Mouse (Mus musculus) intestine, embryonic 16.5 days (tissue): Measurements from ENCODE around the gene Rsph10b. TPM values are rescaled to one million over a fixed set of nuclear protein-coding genes. Genes with fewer than 3 reads are reported as not detected.
A peak's percentile ranks its signal among the peaks of the same experiment; 100 is the strongest.
"Not testable (repeated sequence)": the region's sequence is repeated elsewhere in the genome, so short reads cannot be mapped to it uniquely, and the experiment has no call there.

ENCODE experiments used
- ATAC-seq: fragments of 200-750 bp; cut with Nextera tagmentation; 2 replicates; pipeline ENCODE4 v1.8.0; 2017; ENCODE audit warnings: moderate TSS enrichment, moderate library complexity
- H3K27ac ChIP-seq: fragments of 300-500 bp; sonication (generic); 2 replicates; pipeline ENCODE4 v1.5.1; 2014; ENCODE audit warnings: mild to moderate bottlenecking, low read length
- H3K27me3 ChIP-seq: fragments of 300-500 bp; sonication (generic); replicated peaks from 2 replicates; pipeline ENCODE4 v1.6.1; 2014; ENCODE audit warnings: low read length, control low read depth, mixed read lengths; ENCODE audit not compliant: control insufficient read depth, insufficient read depth
- H3K36me3 ChIP-seq: fragments of 300-500 bp; sonication (generic); 2 replicates; pipeline ENCODE4 v1.6.1; 2014; ENCODE audit warnings: low read length, control low read depth; ENCODE audit not compliant: control insufficient read depth, insufficient read depth
- H3K4me1 ChIP-seq: fragments of 300-500 bp; sonication (generic); 2 replicates; pipeline ENCODE4 v1.6.1; 2014; ENCODE audit warnings: low read length, control low read depth, mixed read lengths; ENCODE audit not compliant: control insufficient read depth, insufficient read depth
- H3K4me2 ChIP-seq: fragments of 300-500 bp; sonication (generic); 2 replicates; pipeline ENCODE4 v1.6.1; 2014; ENCODE audit warnings: low read depth, low read length, control low read depth
- H3K4me3 ChIP-seq: fragments of 300-500 bp; sonication (generic); 2 replicates; pipeline ENCODE4 v1.5.1; 2014; ENCODE audit warnings: mild to moderate bottlenecking, low read length
- H3K9ac ChIP-seq: fragments of 300-500 bp; sonication (generic); 2 replicates; pipeline ENCODE4 v1.6.1; 2014; ENCODE audit warnings: low read depth, low read length
- H3K9me3 ChIP-seq: fragments of 300-500 bp; sonication (generic); 2 replicates; pipeline ENCODE4 v1.6.1; 2016; ENCODE audit warnings: low read length, control low read depth; ENCODE audit not compliant: control insufficient read depth
- WGBS: fragments of 180-500 bp; shearing (Covaris S2); extraction: QIAGEN DNeasy Blood & Tissue Kit; methylation state at CpG from one replicate; pipeline ENCODE4 v1.1.7; 2014; 5-methylcytosine and 5-hydroxymethylcytosine counted together
- polyA plus RNA-seq: library from polyadenylated mRNA; unstranded; fragments of >200 nt; fragmentation: Nextera tagmentation; extraction: Ambion mirVana; gene quantifications from 2 replicates; pipeline ENCODE4 v1.2.1, GENCODE M21; 2015

Rsph10b gene
- polyA plus RNA-seq, 1 experiment from 2014 or later, result 0.22 TPM

DNA sequence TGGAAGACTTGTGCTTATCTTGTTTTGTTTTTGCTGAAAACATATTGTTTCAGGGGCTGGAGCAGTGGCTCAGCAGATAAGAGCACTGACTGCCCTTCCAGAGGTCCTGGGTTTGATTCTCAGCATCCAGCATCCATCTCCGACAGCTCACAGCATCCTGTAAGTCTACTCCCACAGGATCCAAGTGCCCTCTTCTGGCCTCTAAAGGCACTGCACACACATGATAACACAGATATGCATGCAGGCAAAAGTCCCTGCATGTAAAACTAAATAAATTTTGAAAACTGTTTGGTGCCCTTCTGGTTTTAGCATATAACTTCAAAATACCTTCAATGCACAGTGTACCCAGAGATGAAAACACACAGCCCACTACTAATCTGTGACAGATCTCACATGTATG is 66.6 kb downstream of the Rsph10b start:
- Histone ChIP-seq H3K27ac (no peak overlapping the region), H3K4me1 (no peaks in the 10 kb centered on the region), H3K4me2 (no peak overlapping the region), H3K9me3 (no peaks in the 10 kb centered on the region), H3K4me3 (no peak overlapping the region), H3K27me3 (no peaks in the 10 kb centered on the region), H3K9ac (no peak overlapping the region), H3K36me3 (peaks cover 17% of the 10 kb centered on the region)
- WGBS, result 91% methylated on average over 1 of the region's 1 CpGs
- no peak for ATAC-seq

DNA sequence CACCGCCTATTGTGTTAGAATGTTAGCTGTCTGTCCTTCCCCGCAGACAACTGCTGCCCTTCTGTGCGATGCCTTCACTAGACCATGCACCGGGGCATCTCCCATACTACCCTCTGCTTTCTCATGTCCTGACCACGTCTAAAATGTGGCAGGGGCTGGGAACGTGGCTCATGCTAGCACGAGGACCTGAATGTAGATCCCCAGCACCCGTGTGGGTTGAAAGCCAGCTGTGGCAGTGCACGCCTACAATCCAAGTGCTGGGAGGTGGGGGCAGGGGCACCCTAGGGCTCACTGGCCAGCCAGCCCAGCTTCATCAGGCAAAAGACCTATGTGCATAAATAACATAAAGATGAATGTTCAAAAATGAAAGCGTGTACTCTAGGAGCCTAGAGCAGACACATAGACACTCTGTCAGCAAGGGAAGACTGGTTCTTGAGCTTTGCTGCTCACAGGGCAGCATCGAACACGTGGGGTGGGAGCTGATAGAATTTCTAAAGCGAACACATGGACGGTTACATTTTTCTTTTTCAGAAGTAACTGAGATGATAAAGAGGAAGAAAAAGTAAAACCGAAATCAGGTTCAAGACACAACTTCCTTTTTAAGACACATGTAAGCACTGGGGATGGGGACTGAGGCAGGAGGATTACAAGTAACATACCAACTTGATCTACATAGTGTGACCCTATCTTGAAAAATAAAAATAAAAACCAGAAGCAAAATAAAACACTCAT is 69.8 kb downstream of the Rsph10b start:
- ATAC-seq, result no peak
- H3K9me3 ChIP-seq, result no peaks in the 10 kb centered on the region
- no peak overlapping the region for H3K4me3 ChIP-seq
- no peaks in the 10 kb centered on the region for H3K4me1 ChIP-seq
- no peaks in the 10 kb centered on the region for H3K27me3 ChIP-seq
- H3K36me3 ChIP-seq, result peaks cover 14% of the 10 kb centered on the region
- H3K9ac ChIP-seq, result no peak overlapping the region
- H3K27ac ChIP-seq, result no peak overlapping the region
- no peak overlapping the region for H3K4me2 ChIP-seq
- 91% methylated on average over 15 of the region's 15 CpGs for WGBS

DNA sequence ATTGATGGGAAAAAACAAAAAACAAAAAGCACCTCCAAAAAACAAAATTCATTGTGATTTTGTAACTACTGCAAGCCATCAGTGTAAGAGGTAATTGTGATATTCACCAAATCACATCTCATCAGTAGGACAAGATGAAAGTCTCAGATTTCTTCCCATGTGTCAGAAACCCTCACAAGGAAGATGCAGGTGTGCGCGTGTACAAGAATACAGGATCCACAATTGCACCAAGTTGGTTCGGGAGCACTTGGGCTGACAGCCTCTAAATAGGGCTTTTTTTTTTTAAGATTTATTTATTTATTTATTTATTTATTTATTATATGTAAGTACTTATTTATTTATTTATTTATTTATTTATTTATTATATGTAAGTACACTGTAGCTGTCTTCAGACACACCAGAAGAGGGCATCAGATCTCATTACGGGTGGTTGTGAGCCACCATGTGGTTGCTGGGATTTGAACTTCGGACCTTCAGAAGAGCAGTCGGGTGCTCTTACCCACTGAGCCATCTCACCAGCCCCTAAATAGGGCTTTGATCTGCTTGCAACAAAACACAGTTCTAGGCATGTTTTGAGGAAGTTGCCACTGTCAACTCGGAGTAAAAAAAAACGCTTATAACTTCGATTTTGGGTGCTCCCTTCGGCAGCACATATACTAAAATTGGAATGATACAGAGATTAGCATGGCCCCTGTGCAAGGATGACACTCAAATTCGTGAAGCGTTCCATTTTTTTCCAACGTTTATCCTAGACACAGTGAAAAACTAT is 80.7 kb downstream of the Rsph10b start:
- not testable (repeated sequence) for H3K9me3 ChIP-seq, ATAC-seq, H3K36me3 ChIP-seq, H3K9ac ChIP-seq, H3K4me1 ChIP-seq, H3K27me3 ChIP-seq, H3K27ac ChIP-seq
- H3K4me2 ChIP-seq, result peak overlapping the region; percentile 43; the same call in 1 of the 2 replicates
- 58% methylated on average over 12 of the region's 13 CpGs for WGBS
- peak overlapping the region; percentile 95 for H3K4me3 ChIP-seq

DNA sequence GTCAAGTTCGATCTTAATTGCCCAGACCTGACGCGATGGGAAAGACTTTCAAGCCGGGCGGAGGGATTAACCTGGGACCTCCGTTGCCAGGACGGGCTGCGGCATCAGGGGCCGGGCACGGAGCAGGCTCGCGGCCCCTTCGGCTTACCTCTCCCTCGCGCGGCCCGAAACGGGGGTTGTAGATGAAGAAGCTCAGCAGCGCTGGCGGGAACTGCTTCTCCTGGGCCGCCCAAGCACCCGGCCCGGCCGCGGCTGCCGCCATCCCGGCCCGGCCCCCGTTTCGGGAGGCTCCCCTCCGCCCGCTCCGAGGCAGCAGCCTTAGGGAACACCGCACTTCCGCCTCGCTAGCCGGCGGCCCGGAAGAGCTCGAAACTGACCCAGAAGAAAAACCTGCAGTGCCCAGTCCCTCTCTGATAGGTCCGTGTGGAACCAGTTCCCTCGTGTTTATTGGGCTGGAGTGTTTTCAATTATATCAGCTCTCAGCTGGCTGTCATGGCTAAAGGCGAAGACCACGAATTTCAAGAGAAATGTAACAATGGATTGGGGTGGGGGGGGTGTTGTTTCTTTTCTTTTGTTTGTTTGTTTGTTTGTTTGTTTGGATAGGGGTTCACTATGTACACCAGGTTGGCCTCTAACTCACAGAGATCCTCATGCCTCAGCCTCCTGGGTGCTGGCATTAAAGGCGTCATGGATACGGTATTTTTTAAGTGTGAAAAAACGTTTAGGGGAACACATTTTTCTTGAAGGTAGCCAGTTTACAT is 81.9 kb downstream of the Rsph10b start, which contains the start of gene Ccz1:
Ccz1 (minus strand) TSS at position 327 of the 761 bp plus-strand sequence.
- peak within 1 kb of the TSS; percentile 96 for H3K9ac ChIP-seq
- ATAC-seq, result peak; percentile 99
- peak within 1 kb of the TSS; percentile 95 for H3K4me3 ChIP-seq
- peak within 1 kb of the TSS; percentile 43 for H3K4me2 ChIP-seq
- H3K9me3 ChIP-seq, result no peaks in the 10 kb centered on the region
- H3K4me1 ChIP-seq, result no peaks in the 10 kb centered on the region
- H3K36me3 ChIP-seq, result no peaks in the 10 kb centered on the region; the same call in 1 of the 2 replicates
- 2% methylated on average over 47 of the region's 47 CpGs for WGBS
- H3K27ac ChIP-seq, result peak within 1 kb of the TSS; percentile 83
- no peaks in the 10 kb centered on the region for H3K27me3 ChIP-seq

DNA sequence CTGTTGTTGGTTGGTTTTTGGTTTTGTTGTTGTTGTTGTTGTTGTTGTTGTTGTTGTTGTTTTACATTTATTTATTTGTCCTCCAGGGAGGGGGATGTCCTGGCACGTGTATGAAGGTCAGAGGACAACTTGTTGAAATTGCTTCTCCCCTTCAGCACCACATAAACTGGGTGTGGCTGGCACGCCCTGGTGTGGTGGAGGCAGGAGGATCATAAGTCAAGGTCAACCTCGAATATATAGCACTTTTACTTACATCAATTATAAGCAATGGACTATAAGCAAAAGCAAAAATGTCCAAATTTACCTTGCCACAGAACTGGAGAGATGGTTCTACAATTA is 82.4 kb downstream of the Rsph10b start:
- peak; percentile 58 for ATAC-seq
- WGBS, result 55% methylated on average over 3 of the region's 3 CpGs
- no peaks in the 10 kb centered on the region for H3K27me3 ChIP-seq
- H3K4me3 ChIP-seq, result peak overlapping the region; percentile 95; the same call in 1 of the 2 replicates
- H3K36me3 ChIP-seq, result no peaks in the 10 kb centered on the region; the same call in 1 of the 2 replicates
- H3K27ac ChIP-seq, result no peak overlapping the region
- H3K9me3 ChIP-seq, result no peaks in the 10 kb centered on the region
- H3K4me2 ChIP-seq, result peak overlapping the region; percentile 42
- H3K4me1 ChIP-seq, result no peaks in the 10 kb centered on the region
- H3K9ac ChIP-seq, result no peak overlapping the region

DNA sequence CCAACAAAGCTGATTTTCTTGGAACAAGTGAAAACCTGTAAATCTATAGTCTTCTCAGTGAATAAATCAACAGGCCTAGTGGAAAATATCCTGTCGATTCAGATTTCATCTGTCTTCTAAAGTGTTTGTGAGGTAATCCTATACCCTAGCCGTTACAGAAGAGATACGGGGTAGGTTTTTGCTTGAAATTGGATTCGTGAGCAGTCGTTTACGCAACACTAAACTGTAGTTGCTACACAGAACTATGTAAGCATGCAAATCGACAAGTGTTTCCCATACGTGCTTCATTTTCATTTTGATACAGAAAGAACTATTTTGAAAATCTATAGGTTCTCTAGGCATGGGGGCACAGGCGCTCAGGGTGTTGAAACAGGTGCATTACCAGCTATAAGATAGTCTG is 83.0 kb downstream of the Rsph10b start:
- WGBS, result 90% methylated on average over 9 of the region's 9 CpGs
- no peaks in the 10 kb centered on the region for H3K36me3 ChIP-seq

DNA sequence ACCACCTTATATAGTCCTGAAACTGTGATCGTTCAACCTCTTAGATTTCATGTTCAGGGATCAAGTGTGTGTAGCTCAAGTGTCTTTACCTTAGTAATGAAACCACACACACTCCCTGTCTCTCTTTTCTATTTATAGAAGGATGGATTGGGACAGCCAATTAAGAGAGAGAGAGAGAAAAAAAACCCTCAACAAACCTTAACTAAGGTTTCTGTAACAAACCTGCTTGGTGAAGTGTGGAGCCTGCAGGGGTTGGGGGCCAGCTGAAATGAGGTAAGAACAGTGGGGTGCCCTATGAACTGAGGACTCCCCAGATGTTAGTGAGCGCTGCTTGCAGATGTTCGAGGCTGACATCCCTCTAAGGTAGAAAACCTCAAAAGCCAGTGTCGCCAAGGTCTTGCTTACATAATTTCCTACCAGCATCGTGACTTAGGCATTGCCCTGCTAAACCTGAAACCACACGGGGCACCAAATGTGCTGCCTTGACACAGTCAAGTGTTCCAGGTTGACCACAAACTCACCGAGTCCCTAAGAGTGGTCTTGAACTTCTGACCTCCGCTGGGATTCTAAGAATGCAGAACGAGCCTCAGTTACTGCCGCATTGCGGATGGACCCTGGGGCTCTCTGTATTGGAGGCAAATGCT is 93.9 kb downstream of the Rsph10b start, which contains the start of gene Ocm:
Ocm (minus strand) TSS at position 51 of the 644 bp plus-strand sequence.
- H3K4me1 ChIP-seq, result no peaks in the 10 kb centered on the region
- no peak for ATAC-seq

More for the DNA sequence above, 83.0 kb downstream of the Rsph10b start:
- no peak for ATAC-seq
- no peaks in the 10 kb centered on the region for H3K27me3 ChIP-seq
- no peak overlapping the region for H3K9ac ChIP-seq
- H3K4me1 ChIP-seq, result no peaks in the 10 kb centered on the region
- H3K4me2 ChIP-seq, result no peak overlapping the region
- no peaks in the 10 kb centered on the region for H3K9me3 ChIP-seq
- H3K27ac ChIP-seq, result no peak overlapping the region
- no peak overlapping the region for H3K4me3 ChIP-seq

DNA sequence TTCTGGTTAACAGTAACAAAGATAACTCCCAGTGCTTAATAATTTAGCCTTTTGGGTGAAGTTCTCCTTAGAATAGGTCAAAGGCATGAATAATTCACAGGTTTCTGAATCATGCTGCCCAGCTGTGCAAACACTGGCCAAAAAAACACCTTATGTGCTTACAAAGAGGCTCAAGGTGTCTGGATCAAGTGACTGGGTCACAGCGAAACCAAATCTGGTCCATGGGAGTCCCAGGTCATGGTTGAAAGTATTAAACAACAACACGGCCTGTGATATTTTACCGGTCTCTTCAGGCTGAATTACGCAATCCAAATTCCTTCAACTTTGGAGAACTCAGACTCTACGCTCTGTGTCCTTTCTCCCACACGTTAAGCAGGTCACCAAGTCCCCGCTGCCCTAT is 99.7 kb downstream of the Rsph10b start:
- 89% methylated on average over 7 of the region's 7 CpGs for WGBS

More for the DNA sequence above, 93.9 kb downstream of the Rsph10b start, which contains the start of gene Ocm:
- WGBS, result 73% methylated on average over 11 of the region's 11 CpGs
- no peak within 1 kb of the TSS for H3K9ac ChIP-seq
- no peak within 1 kb of the TSS for H3K27ac ChIP-seq
- no peaks in the 10 kb centered on the region for H3K36me3 ChIP-seq
- H3K4me2 ChIP-seq, result no peak within 1 kb of the TSS
- no peak within 1 kb of the TSS for H3K4me3 ChIP-seq
- H3K27me3 ChIP-seq, result no peaks in the 10 kb centered on the region
- H3K9me3 ChIP-seq, result no peaks in the 10 kb centered on the region

More for the DNA sequence above, 99.7 kb downstream of the Rsph10b start:
- Histone ChIP-seq H3K4me2 (no peak overlapping the region), H3K4me1 (no peaks in the 10 kb centered on the region), H3K9me3 (no peaks in the 10 kb centered on the region), H3K36me3 (no peaks in the 10 kb centered on the region), H3K27ac (no peak overlapping the region), H3K4me3 (no peak overlapping the region), H3K9ac (no peak overlapping the region), H3K27me3 (no peaks in the 10 kb centered on the region)
- ATAC-seq, result no peak
